Mouse (Mus musculus) testis, adult 2 months (tissue): ENCODE data around the gene Kctd10.

Experiments
- CTCF ChIP-seq: fragments of 200-500 bp; IDR thresholded peaks from 2 replicates; pipeline ENCODE4 v1.5.1; 2012; ENCODE audit warnings: low read depth, mild to moderate bottlenecking, inconsistent platforms, low read length, moderate library complexity; ENCODE audit not compliant: control insufficient read depth, insufficient read depth, insufficient replicate concordance
- POLR2A ChIP-seq: fragments of 200-500 bp; IDR thresholded peaks from 2 replicates; pipeline ENCODE4 v1.6.1; 2012; ENCODE audit warnings: low read depth, mild to moderate bottlenecking, inconsistent platforms, low read length, moderate library complexity; ENCODE audit not compliant: control insufficient read depth

DNA sequence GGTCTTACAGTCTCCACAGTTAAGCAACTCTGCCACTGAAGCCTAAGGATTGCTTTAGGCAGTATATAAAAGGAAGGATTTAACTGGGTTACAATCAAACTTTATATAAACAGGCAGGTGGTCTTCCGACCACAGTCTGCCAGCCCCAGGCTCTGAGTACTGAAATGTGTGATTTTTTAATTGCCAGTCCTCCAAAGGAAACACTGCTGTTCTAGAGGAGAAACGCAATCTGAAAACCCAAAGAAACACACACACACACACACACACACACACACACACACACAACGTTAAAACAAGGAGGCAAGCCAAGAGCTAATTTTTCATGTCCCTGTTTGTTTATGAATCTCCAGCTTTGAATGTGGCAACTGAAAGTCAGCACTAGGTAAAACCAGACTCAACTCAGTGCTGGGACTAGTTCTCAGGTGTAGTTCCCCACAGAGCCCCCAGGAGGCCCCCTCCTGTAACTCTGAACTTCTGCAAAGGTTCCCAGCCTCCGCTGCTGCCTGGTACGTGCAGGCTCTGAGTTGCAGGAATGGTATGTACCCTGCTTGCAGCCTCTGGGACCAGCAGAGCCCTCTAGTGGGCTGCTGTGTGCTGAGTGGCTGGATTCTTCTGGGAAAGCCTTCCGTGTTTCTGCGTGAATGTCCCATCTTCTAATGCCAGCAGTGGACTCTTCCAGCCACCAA, 23.9 kb downstream of the Kctd10 start:
- TF ChIP-seq POLR2A: no peak
- peak; percentile 63; the same call in 1 of the 2 replicates for TF ChIP-seq CTCF
